Mouse (Mus musculus) cerebellum, postnatal 10 days (tissue): ENCODE measurements at regions not wholly inside any gene's neighbourhood (a gene's known extent, or its start where the extent isn't known, plus 50 kb on each side); places are given as distances from the start of the nearest gene placed in this dataset.

Experiments used
- DNase-seq, 2 experiments: peaks; one replicate each; pipeline ENCODE4 v3.0.0; 2021; ENCODE audit warnings: mixed read lengths in 2 of 2

GRCm38 (mm10) chr13:28750949-28751692 is 202.4 kb downstream of the Sox4 start:
- no peak for DNase-seq

- peak; percentile 45 to 53 for DNase-seq
Measured at GRCm38 (mm10) chr13:28740158-28740670, 213.3 kb downstream of the Sox4 start.

- no peak for DNase-seq
Measured at GRCm38 (mm10) chr13:28738160-28739100, 215.1 kb downstream of the Sox4 start.

GRCm38 (mm10) chr13:28732475-28732874 is 221.0 kb downstream of the Sox4 start:
- no peak for DNase-seq

GRCm38 (mm10) chr13:28732036-28732435 is 221.5 kb downstream of the Sox4 start:
- DNase-seq: no peak

- DNase-seq: no peak
Measured at GRCm38 (mm10) chr13:28730059-28730580, 223.4 kb downstream of the Sox4 start.

- no peak for DNase-seq
Measured at GRCm38 (mm10) chr13:28728768-28729167, 224.7 kb downstream of the Sox4 start.

- DNase-seq: no peak
Measured at GRCm38 (mm10) chr13:28724300-28724699, 229.2 kb downstream of the Sox4 start.

GRCm38 (mm10) chr13:28722074-28722473 is 231.4 kb downstream of the Sox4 start:
- DNase-seq: no peak

GRCm38 (mm10) chr13:28721548-28721981 is 231.9 kb downstream of the Sox4 start:
- DNase-seq: peak; percentile 94

- peak; percentile 55 to 57 for DNase-seq
Measured at GRCm38 (mm10) chr13:28720639-28721239, 232.8 kb downstream of the Sox4 start.

- DNase-seq: peak; percentile 37 to 42
Measured at GRCm38 (mm10) chr13:28720169-28720568, 233.3 kb downstream of the Sox4 start.

- DNase-seq: peak; percentile 34 to 36
Measured at GRCm38 (mm10) chr13:28718868-28719265, 234.6 kb downstream of the Sox4 start.

GRCm38 (mm10) chr13:28718169-28718867 is 235.2 kb downstream of the Sox4 start:
- DNase-seq: peak in 1 of 2 experiments; percentile 23

- DNase-seq: no peak
Measured at GRCm38 (mm10) chr13:28717404-28717803, 236.1 kb downstream of the Sox4 start.

- DNase-seq: no peak
Measured at GRCm38 (mm10) chr13:28709966-28710365, 243.5 kb downstream of the Sox4 start.

- DNase-seq: no peak
Measured at GRCm38 (mm10) chr13:28701309-28701708, 252.2 kb downstream of the Sox4 start.

GRCm38 (mm10) chr13:28700081-28700480 is 253.4 kb downstream of the Sox4 start:
- DNase-seq: no peak

- no peak for DNase-seq
Measured at GRCm38 (mm10) chr13:28699490-28700032, 254.0 kb downstream of the Sox4 start.

- no peak for DNase-seq
Measured at GRCm38 (mm10) chr13:28697796-28698678, 255.5 kb downstream of the Sox4 start.

GRCm38 (mm10) chr13:28693078-28693477 is 260.4 kb downstream of the Sox4 start:
- DNase-seq: no peak
